Mouse (Mus musculus) olfactory bulb, adult 2 months (tissue): ENCODE results near the gene Crebrf. TPM values are rescaled to one million over a fixed set of nuclear protein-coding genes. Genes with fewer than 3 reads are reported as not detected.
A peak's percentile ranks its signal among the peaks of the same experiment; 100 is the strongest.

Experiments used
- H3K27ac ChIP-seq: fragments of 200-500 bp; 2 replicates; pipeline ENCODE4 v1.5.1; 2012; ENCODE audit warnings: low read depth, low read length; ENCODE audit not compliant: insufficient read depth
- H3K4me1 ChIP-seq: fragments of 200-500 bp; 2 replicates; pipeline ENCODE4 v1.6.1; 2012; ENCODE audit warnings: low read length; ENCODE audit not compliant: control insufficient read depth, insufficient read depth
- H3K4me3 ChIP-seq: fragments of 200-500 bp; 2 replicates; pipeline ENCODE4 v1.5.1; 2012; ENCODE audit warnings: mild to moderate bottlenecking, low read depth, low read length, moderate library complexity; ENCODE audit not compliant: insufficient read depth
- CTCF ChIP-seq: fragments of 200-500 bp; IDR thresholded peaks from 2 replicates; pipeline ENCODE4 v1.5.1; 2012; ENCODE audit warnings: low read depth, mild to moderate bottlenecking, low read length, moderate library complexity; ENCODE audit not compliant: insufficient read depth
- POLR2A ChIP-seq: fragments of 200-500 bp; IDR thresholded peaks from 2 replicates; pipeline ENCODE4 v1.6.1; 2012; ENCODE audit warnings: mild to moderate bottlenecking, low read depth, low read length, moderate library complexity; ENCODE audit not compliant: insufficient read depth
- WGBS: fragments of 180-500 bp; shearing (Covaris S2); methylation state at CpG from one replicate; pipeline ENCODE4 v1.1.7; 2018; 5-methylcytosine and 5-hydroxymethylcytosine counted together
- polyA plus RNA-seq: library from polyadenylated mRNA; stranded (reverse); fragments of >200 nt; gene quantifications from 2 replicates; pipeline ENCODE4 v1.2.4, GENCODE M21; 2012; ENCODE audit warnings: low replicate concordance; ENCODE audit not compliant: missing spikeins, insufficient read depth, insufficient read length

The Crebrf gene
- polyA plus RNA-seq, result not detected in 2 replicates

DNA sequence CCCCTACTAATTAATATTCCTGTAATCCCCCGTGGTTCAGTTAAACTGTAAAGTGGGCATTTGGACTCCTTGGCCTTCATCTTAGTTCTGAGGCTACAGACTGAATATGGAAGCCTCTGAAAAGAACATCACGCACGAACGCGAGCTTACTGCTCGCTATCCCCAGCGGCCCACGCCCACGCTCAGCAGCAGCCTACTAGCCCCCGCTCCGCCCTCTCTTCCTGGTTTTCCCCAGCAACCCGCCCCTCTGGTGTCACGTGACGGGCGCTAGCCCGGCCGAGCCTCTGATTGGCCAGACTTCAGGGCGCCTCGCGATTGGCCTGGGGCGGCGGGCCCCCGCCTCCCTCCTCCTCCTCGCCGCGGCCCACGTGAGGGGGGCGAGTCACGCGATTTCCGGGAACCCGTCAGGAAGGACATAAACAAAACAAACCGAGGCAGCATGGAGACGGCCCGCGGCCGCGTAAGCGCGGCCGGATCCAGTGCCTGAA is at the start of gene Crebrf:
Gene Crebrf, plus strand, starts transcription at position 380 of the 488 bp plus-strand sequence.
- H3K4me3 ChIP-seq, result peak within 1 kb of the TSS; percentile 76
- no peaks in the 10 kb centered on the region for H3K4me1 ChIP-seq
- H3K27ac ChIP-seq, result peak within 1 kb of the TSS; percentile 88
- under 1% methylated on average over 41 of the region's 41 CpGs for WGBS
- TF ChIP-seq POLR2A (peak; percentile 46), CTCF (no peak)

DNA sequence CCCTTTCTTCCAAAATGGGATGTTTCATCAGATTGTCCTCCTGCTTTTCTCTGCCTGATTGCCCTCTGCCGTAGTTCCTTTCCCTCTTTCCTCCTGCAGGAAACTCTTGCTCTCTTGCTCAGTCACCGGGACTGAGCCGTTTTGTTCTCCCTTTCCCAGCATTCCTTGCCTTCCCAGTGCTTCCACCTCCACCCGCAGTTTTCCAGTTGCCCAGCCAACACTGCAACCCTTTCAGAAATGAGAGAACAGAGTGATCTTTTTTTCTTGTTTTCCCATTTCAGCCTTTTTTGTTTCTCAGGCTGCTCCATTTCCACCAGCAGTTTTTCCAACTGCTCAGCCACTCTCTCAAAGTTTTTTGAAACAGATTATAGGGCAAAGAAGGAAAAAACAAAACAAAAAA is 44.2 kb upstream of the Crebrf start:
- Histone ChIP-seq H3K4me3 (no peak overlapping the region), H3K27ac (peak overlapping the region; percentile 73; the same call in 1 of the 2 replicates), H3K4me1 (no peaks in the 10 kb centered on the region)
- WGBS, result 19% methylated on average over 4 of the region's 4 CpGs
- no peak for TF ChIP-seq POLR2A
- TF ChIP-seq CTCF, result no peak

DNA sequence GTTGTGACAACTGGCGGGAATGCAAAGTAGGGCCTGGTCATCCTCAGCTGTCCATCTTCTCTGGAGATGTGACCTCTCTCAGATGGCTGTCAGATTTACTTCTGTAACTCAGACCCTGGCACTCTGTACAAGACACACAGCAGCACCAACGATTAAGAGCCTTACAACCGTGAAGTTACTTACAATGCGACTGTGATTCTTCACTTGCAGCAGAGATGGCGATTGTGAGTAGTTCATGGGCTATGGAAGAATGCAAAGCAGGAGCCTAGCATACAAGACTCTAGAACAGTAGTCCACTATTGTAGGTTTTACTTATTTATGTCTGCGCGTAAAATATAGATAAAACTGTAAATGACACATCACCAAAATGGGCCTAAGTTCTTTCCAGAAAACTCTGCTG is 39.6 kb upstream of the Crebrf start:
- Histone ChIP-seq H3K4me1 (peaks cover 5% of the 10 kb centered on the region; the same call in 1 of the 2 replicates), H3K27ac (no peak overlapping the region), H3K4me3 (peak overlapping the region; percentile 93)
- 18% methylated on average over 7 of the region's 7 CpGs for WGBS
- TF ChIP-seq POLR2A (no peak), CTCF (no peak)

DNA sequence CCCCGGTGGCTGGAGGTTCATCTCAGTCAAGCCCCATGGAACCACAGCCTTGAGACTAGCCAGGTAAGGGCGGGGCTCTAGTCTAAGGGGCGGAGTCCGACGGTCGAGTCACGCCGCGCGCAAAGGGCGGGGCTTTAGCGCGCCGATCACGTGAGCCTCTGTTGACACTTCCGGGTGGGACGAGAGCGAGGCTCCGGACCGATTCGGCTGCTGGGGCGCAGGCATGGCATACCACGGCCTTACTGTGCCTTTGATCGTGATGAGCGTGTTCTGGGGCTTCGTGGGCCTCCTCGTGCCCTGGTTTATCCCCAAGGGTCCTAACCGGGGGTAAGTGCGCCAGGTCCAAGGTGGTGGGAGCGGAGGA is 39.2 kb upstream of the Crebrf start:
- TF ChIP-seq POLR2A (peak; percentile 72; the same call in 1 of the 2 replicates), CTCF (no peak)
- peak overlapping the region; percentile 91 for H3K27ac ChIP-seq
- H3K4me3 ChIP-seq, result peak overlapping the region; percentile 93
- under 1% methylated on average over 30 of the region's 30 CpGs for WGBS
- peaks cover 5% of the 10 kb centered on the region; the same call in 1 of the 2 replicates for H3K4me1 ChIP-seq

DNA sequence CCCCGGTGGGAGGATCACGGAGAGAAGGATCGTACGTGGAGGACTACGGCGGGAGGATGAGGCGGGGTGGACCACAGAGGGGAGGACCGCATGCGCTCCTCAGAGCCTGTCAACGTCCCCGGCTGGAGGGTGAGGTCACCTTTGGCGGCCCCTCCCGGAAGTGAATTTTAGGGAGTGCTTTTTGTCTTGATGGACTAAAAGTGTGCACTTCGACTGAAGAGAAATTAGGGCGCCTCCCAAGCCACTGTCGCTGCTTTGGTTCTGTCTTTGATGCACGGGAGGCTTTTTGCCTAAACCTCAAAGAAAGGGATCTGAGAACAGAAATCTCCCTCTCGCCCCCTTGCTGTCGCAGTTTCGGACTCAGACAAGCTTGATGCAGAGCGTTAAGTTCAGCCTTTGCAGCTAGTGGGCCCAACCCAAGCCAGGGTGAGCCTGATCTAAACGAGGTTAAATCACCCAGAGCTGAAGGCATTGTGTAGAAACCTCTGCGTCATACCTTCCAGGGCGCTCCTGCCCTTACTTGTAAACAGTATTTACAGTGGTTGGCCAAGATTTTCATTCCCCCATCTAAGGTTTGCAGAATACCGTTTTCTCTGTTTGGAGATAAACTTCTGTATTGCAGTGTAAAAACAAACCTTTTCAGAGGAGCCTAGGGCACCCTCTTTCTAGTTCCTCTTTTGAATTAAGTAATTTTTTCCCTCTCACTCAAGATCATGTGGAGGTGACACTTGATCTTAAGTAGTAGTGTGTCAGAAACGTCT is 38.7 kb upstream of the Crebrf start:
- peaks cover 5% of the 10 kb centered on the region; the same call in 1 of the 2 replicates for H3K4me1 ChIP-seq
- peak overlapping the region; percentile 91 for H3K27ac ChIP-seq
- H3K4me3 ChIP-seq, result peak overlapping the region; percentile 93
- under 1% methylated on average over 26 of the region's 26 CpGs for WGBS
- TF ChIP-seq CTCF (no peak), POLR2A (no peak)

DNA sequence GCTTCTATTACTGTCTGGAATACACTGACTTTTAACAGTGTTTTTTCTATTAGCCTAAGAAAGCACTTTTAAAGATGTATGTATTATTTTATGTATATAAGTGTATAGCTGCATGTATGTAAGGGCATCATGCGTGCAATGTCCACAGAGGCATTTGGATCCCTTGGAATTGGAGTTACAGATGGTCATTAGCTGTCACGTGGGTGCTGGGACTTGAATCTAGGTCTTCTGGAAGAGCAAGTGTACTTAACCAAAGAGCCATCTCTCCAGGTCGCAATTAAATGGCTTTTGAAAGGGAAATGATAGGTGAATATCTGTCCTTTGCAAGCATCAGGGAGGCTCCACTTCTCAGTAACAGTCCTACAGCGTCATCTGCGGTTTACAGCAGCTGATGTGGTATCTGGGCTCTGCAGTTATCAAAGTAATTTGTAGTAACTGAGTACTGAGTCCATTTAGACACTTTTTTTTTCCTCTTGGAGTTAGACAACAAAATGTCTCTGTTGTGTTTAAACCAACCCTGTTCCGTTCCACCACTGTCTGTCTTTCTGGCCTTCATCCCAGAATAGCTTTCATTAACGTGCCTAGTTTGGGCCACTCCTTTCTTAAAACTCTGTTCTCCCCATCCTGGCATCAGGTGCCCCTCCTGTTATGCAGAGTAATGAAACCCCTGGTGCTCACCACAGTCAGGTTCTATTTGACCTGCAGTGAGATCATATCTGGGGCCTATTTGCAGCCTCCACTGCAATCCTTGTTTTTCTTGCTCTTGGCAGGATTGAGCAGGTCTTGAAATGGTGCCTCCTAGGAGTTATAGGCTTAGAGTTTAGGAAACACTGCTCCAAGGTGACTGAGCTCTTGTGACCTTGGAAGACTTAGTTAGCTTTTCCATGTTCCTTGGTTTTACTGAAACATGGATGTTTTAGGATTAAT is 37.5 kb upstream of the Crebrf start:
- 63% methylated on average over 7 of the region's 7 CpGs for WGBS
- H3K4me1 ChIP-seq, result peaks cover 5% of the 10 kb centered on the region; the same call in 1 of the 2 replicates
- peak overlapping the region; percentile 28; the same call in 1 of the 2 replicates for H3K27ac ChIP-seq
- TF ChIP-seq POLR2A (no peak), CTCF (no peak)
- H3K4me3 ChIP-seq, result no peak overlapping the region

DNA sequence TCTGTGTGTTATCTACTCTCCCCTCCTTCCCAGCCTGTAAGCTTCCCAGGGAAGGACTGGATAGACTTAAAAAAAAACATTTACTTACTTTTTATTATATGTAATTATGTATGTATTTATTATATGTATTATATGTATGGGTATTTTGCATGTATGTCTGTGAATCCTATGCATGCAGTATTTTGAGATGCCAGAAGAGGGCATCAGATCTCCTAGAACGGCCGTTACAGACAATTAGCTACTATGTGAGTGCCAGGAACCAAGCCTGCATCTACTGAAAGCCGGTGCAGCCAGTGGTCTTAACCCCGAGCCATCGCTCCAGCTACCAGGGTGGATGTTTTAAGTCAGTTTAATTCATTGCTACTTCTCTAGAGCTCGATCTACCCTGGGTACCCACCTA is 34.2 kb upstream of the Crebrf start:
- peaks cover 7% of the 10 kb centered on the region for H3K4me1 ChIP-seq
- TF ChIP-seq CTCF, result no peak
- no peak for TF ChIP-seq POLR2A
- H3K27ac ChIP-seq, result no peak overlapping the region
- 92% methylated on average over 6 of the region's 6 CpGs for WGBS
- no peak overlapping the region for H3K4me3 ChIP-seq

DNA sequence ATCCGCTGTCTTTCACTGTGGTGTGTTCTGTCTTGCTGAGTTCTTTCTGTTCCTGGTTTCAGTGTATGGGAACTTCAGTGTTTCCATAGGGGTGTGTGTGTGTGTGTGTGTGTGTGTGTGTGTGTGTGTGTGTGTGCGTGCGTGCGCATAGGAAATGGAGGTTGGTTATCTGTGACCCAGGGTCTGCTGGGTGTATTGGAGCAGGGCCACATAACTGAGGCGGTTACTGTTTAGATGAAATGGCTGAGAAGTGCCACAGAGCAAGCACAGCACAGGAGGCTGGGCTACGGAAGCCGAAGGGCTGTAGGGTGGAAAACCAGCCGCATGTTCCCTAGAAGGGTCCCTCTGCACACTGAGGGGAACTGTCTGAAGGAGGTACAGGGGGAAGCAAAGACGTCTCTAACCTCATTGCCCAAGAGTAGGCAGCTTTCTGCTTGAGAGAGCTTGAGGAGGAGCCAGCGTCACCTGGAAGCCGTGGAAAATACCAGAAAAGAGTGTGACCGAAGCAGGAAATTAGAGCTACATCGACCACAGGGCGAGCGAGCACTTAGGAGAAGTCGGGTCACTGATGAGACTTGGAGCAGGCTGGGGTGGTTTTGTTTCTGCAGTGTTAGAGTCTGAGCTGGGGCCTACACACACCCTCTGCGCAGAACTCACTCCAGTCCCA is 29.0 kb upstream of the Crebrf start:
- Histone ChIP-seq H3K4me1 (peaks cover 22% of the 10 kb centered on the region), H3K27ac (no peak overlapping the region), H3K4me3 (no peak overlapping the region)
- TF ChIP-seq POLR2A (no peak), CTCF (no peak)
- WGBS, result 88% methylated on average over 17 of the region's 17 CpGs
